Mouse (Mus musculus) mouse embryonic stem cell (cell line): ENCODE data around the gene Gm11096.

Experiments
- in situ Hi-C, 2 experiments: fragments of 300-500 bp; cut with MboI; formaldehyde crosslinking; loops; 1 replicate in 1 of 2; 3 replicates in 1 of 2; pipeline ENCODE4 v1.14.3; 2019 to 2020; ENCODE audit warnings: low sequenced_read_pairs in 2 of 2, low pct_unique_long_range_greater_than_20kb in 1 of 2, mixed read lengths in 1 of 2; ENCODE audit not compliant: unreplicated experiment in 1 of 2

Gene Gm11096

DNA sequence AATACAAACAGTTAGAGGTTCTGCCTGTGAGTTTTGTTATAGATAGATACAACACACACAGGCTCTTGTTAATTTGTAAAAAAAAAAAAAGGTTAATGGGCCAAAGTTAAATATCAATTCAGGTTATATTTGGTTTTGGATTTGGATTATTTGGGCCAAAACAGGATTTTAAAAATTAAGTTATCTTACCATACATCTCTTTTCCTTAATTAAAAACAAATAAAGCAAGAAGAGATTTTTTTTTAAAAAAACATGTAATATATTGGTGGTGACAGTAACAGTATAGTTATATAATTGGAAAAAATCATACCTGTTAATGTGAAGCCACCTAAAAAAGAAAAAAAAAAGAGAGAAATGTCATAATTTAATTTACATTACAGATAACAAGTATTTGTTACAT lies at the start of gene Gm11096:
TSS of gene Gm11096 (plus strand) at position 301 of the 400 bp plus-strand sequence.
- in situ Hi-C loops: no loop called here

DNA sequence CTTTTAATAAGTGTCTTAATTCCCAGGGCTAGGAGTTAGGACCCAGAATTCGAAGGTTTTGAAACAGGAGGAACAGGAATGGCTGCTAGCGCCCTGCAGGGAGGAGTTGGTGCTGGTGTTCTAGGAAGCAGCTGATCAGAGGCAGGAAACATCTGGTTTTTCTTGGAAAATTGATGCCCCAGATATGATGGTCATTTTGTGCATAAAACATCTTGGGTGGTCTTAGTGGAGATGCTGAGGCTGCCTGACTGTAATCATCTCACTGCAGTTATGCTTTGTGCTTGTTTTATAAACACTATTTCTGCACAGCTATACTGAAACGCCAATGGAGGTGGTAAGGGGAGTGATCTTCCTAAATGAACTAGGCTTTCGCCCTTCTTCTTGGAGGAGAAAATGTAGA lies 48.5 kb upstream of the Gm11096 start:
- in situ Hi-C loops: no loop called here

DNA sequence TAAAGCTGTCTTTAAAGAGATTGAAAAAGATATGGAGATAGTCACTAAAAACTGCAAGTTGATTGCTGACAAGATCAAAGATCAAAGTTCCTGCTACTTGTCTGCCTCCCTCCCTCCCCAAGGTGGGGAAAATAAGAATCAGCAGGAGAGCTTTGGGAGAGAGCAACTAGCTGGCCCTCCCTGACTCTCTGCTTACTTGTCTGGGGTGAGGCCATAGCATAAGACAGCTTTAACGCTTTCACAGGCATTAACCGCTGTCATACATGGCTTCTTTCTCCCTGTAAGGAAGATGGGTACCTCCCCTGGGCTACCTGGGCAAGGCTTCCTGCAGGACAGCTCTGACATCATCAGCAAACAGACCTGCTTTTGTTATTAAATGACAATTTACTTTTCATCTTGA lies 47.4 kb upstream of the Gm11096 start:
- in situ Hi-C loops: no loop called here

DNA sequence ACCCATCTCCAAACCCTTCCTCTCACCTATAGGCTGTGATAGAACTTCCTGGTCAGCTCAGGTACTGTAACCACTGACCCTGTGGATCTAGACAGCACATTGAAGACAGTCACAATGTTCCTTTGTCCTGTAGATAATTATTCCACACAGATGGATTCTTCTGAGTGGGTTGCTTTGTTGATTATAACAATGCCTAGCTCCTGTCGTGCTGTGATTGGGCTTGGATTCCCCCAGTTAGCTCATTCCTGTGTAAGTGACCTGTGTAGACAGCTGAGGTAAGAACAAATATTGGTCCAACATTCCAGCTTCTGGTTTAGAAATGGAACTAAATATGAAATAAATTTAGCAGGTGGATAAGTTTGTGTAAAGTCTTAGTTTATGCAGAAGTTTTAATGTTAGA lies 44.1 kb upstream of the Gm11096 start:
- in situ Hi-C loops: no loop called here

DNA sequence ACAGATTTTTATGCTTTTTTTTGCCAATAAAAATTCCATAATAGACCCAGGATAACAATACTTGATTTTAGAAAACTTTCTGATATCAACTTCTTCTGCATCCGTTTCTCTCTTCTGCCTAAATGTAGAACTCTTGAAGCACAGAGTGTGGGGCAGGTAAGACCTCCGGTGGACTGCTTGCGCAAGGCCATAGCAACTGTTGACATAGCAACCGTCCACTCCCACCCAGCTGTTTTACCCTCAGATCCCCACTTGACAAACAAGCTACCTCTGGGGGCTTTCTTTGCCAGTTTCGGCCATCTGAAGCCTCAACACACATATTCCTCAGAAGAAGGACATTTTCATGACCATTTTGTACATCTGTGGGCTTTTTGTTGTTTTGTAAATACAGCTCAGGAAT lies 41.2 kb upstream of the Gm11096 start:
- in situ Hi-C loops: no loop called here

DNA sequence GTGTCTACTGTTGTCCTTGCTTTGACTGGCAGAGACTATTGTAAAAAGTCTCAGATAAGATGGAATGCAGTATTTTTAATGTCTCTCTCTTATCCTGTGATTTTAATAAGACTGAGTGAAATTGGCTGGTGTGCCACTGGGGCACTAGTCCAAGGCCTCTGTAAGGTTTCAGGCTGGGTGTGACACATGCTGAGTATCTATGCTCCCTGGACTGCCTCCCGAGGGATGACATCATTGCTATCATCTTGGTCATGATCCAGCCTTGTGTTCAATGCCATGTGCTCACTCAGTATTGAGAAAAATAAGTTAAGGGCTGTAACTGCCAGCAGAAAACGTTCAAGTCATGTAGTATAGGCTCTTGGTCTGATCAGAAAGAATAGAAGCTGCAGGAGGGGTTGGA lies 38.9 kb upstream of the Gm11096 start:
- in situ Hi-C loops: no loop called here

DNA sequence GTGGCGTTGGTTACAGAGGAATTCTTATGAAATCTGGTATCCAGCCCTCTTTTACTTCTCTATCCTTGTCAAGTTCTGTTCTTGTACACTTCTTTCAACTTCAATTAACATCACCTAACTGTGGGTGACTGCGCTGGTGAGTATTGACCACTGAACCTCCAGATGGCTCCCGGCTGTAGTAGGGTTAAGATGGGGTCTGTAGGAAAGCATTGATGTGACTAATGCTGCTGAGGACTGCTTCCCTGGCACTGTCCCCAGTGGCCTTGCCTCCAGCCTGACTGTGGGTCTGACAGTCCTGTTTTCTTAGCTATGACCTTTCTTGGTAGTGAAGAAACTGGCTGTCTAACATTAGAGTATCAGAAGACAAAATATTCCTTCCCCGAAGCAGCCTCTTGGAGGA lies 38.4 kb upstream of the Gm11096 start:
- in situ Hi-C loops: no loop called here

DNA sequence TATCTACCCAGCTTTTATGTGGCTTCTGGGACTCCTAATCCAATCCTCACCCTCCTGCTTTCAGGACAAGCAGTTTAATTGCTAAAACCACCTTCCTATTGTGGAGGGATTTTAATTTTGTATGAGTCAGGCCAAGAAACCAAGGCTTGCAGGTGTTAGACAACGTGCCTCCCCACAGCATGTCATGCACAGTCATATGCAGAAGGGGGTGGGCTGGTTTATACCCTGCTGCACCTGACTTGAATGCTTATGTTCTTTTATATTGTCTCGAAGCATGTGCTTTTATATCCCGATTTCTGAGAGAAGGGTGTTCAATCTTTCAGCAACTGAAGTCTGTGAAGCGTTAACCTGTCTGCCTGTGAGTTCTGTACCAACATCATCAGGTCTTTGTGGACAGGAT lies 37.3 kb upstream of the Gm11096 start:
- in situ Hi-C loops: no loop called here

DNA sequence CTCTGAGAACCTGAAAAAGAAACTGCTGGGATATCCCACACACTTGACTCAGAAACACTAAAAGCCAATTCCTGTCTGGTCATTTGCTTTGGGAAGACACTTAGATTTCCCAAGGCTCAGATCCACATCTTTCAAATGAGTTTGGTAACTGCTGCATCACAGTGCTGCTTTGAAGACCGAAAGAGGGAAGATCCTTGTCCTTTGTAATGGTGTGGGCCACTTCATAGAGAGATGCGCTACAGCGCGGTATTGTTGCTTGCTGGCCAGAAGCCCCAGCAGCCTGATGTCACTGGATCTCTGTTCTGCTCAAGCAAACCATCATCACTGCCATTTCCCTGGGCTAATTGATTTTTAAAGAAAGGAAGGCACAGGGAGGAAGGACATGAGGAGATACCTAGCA lies 28.8 kb upstream of the Gm11096 start:
- in situ Hi-C loops: no loop called here

DNA sequence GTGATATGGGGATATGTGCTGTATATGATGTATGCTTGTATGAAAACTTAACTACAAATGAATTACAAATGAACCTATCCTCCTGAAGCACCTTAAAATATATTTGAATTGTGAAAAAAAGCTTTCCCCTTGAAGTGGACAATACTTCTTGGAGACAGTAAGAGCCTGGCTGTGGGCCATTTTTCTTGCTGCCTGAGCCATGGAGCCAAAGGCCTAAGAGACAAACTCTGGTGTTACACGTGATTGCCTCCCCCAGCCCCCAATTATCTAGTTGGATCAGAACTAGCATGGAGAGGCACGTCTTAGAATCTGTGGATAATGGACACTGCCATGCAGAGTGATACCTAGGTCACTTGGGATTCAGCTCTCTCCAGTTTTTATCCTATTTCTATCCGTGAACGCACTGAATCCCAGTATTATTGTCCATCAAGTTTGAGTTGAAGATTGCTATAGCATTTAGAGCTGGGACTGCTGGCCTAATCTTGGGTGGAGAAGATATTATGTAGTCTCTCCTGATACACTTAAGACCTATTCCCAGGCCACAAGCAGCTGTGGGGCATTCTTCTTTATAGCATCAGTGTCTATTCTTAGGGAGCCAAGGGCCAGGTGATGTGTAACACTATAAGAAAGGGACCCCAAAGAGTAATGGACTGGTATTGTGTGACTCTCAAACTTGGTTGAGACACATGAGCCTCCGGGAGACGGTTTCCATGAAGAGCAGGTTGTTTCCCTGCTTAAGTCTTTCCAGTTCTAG lies 25.0 kb upstream of the Gm11096 start:
- in situ Hi-C loops: no loop called here

DNA sequence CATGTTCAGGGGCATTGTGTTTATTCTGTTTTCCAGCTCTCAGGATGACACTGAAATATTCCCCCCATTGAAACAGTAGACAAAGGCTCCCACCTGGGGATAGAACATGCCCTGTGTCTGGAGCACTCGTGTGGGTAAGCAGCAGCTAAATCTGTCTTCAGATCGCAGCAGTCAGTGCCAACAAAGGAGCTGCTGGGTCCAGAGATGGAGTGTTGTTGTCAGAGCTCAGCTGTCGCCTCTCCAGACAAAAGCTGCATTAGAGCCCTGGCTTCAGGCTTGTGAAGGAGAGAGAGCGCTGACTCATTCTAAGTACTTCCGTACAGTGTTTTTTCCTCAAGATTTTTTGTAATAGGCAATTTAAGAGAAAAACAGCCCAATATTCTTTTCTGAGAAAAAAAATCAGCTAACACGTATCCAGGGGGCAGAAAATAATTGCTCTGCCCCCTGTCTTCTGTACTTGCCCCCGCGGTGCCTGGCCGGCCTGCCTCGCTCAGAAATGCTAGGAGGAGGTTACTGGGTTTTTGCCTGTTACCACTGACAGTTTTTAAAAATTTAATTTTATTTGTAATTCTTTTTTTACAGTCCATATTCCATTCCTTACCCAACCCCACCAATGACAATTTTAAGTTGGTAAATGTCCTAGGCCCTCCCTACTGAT lies 21.6 kb upstream of the Gm11096 start:
- in situ Hi-C loops: no loop called here

DNA sequence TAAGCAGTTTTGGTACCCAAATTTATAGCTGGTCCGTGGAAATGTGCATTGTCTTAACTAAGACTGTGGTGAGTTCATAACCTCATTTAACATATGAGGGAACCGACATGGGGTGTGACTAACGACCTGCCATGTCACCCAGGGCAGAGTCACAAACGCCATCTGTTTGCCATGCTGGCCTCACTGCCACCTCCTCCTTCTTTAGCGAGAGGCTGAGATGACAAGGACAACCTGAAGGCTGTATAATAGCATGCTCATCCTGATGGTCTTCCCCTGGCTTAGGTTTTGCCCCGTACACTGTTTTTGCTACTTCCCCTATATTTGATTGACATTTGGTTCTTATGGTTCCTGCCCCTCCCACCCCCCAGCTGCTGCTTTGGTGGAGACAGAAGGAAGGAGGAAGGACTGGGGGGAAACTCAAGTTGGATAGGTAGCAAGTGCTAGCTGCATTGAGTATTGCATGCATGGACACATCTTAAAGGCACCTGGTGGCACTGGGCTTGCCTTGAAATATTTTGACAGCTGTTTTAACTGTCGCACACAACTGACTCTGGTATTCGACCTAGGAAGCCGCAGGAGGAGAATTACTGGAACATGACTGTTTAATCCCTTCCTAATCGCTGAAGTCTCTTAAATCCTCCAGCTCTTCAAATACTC lies 17.2 kb upstream of the Gm11096 start:
- in situ Hi-C loops: no loop called here

DNA sequence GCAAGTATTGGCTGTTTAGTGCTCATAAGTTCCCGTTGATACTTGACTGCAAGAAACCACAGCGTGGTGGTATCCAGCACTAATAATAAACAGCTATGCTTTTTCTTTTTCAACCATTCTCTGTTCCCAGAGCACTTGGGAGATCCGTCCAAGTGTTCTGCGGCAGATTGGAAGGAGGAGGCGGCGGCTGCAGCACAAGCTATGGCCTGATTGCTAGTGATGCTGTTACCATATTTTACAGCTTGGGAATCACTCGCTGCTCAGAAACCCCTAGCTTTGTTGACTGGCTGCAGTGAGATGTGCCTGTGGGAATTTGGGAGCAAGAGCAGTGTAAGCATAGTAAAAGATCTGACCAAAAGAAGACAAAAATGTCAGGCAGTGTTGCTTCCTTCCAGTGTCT lies 14.3 kb upstream of the Gm11096 start:
- in situ Hi-C loops: no loop called here

DNA sequence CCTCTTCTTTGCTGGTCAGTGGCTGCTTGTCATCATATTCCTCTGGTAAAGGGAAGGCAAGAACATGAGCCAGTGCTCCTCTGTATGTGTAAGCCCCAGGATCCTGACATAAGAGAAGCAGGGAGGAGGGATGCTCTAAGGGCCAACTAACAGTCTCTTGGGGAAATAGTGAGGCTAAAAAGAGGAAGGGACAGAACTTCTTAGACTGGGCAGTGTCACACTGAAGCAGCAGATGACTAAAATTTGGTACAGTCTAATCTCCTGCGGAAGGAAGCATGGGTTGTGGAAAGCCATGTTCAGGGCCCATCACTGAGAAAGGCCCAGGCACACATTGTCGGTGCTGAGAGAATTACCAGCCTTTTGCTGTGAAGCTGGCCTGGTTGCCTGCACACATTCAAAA lies 8.8 kb upstream of the Gm11096 start:
- in situ Hi-C loops: no loop called here

DNA sequence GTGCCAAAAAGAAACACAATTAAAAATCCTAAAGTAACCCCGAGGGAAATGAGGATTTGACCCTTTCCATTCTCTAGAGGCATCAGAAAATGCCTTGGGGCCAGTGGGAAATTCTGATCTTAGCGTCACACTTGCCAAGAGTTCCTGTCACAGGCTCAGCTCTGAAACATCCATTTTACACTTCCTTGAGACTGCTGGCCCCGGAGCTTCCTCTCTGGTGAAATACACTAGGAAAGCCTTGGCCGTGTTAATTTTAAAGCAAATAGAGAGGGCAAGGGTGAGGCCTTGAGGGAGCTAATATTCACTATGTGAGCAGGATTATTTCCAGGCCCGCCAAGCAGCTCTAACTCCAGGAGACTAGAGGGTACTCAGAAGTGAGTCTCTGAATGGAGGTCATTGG lies 8.4 kb upstream of the Gm11096 start:
- in situ Hi-C loops: no loop called here

DNA sequence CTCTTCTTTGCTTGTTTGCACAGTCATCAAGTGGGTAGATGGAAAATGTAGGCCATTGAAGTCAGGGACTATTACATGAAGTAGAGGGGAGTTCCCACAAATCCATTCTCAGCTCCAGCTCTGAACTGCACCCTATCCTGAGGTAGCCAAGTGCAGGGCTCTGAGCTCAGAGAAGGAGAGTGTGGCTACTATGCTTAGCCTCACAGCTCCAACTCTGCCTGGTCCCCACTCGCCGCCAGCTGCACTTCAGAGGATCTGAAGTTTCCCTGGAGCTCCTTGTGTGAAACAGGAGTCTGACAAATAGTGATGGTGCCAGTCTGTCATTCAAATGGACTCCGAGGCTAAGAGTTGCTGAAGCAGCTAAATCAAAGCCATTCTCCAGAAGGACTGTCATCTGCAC lies 13.7 kb downstream of the Gm11096 start:
- in situ Hi-C loops: no loop called here

DNA sequence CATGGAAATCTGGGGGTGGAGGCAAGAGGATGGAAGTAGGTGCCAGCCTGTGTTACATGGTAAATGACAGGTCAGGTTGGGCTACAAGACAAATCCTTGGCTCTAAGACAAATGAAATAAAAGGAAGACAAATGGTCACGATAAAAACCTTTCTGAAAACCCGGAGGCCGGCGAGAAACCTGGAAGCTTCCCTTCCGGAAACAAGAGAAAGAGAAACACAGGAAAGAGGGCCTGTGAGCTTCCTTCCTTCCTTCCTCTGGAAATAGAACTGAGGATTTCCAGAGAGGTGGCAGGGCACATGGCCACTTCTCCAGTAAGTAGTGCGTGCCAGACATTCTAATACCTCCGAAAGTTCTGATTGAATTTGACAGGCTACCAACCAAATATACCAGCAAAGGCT lies 14.4 kb downstream of the Gm11096 start:
- in situ Hi-C loops: no loop called here

DNA sequence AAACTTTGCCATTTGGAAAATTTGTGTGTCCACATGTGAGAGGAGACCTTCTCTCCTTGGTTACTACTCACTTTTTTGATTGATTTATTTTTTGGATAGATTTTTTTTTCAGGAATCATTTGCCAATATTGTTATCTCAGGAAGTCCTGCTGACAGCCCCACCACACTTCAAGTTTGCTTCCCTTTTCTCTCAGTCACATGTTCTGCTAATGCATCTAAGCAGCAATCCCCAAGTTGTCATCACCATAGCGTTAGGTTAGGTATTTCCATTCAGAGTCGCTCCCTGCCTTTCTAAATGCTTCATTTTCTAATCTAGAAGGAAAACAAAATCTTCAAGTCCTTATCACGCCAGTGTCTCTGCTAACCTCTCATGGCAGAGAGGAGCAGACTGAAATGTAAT lies 17.8 kb downstream of the Gm11096 start:
- in situ Hi-C loops: no loop called here

DNA sequence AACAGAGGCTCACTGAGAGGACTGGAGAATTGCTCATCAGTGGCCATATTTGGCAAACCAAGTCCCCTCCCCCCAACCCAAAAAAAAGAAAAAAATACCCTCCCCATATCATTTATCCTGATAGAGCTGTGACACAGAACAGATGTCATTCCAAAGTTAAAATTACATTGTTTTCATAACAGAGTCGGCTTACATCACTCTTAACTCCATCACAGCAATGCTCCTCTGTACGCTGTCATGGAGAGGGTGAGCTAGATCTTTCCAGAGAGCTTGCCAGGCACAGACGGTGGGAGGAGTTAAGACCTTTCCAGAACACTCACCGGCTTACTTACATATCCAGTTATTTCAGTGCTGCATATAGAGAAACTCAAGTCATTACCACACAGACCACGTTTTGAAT lies 27.4 kb downstream of the Gm11096 start:
- in situ Hi-C loops: no loop called here

DNA sequence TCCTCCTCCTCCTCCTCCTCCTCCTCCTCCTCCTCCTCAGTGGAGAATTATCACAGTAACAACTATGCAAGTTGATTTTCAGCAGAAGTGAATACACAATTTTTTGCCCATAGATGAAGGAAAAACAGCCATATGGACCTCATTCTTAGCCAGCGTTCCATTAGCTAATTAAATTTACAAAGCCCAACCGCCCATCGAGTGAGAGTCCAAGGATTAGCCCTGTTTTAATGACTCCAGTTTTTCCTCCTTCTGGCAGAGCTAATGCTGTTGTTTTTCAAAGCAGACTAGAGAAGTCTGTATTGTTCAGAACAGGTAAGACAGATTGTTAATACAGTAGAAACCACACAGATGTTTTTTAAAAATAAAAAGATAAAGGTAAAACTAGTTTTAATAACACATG lies 31.8 kb downstream of the Gm11096 start:
- in situ Hi-C loops: no loop called here
